Mouse (Mus musculus): ENCODE results near the gene Rfxank.

The Rfxank gene

DNA sequence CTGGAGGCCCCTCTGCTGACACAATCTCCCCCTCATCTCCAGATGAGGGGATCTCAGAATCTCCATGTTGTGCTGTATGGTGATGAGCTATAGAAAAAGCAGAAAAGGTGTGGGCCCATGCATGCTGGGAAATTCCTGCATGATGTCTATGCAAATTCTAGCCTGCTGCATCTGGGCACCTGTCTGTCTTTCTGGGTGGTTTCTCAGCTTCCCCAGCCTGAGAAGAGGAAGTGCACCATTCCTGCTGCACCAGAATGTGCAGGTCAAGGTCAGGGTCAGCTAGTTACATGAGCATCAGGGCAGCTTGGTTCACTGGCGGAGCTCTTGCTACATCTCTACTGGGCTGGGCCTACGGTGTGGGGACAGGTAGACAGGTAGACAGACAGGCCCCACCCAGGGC is 28.5 kb downstream of the Rfxank start:
- no peak for DNase-seq (ENCODE audit: low spot score in 2 of 2)

DNA sequence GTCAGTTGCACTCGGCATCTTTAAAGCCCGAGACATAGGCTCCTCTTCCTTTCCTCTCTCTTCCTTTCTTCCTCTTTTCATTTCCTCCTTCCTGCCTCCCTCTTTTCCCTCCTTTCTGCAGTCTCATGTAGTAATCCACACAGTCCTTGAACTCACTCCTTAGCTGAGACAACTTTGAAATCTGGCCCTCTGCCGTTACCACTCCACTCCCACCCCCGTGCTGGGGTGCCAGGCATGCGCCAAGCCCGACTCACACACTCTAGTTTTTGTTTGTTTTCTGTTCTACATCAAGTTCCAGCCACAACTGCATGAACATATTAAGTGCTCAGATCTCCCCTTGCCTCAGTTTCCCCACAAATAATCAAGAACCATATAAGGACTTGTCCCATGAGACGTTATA is 34.0 kb downstream of the Rfxank start:
- DNase-seq (ENCODE audit: low spot score in 2 of 2), result no peak

DNA sequence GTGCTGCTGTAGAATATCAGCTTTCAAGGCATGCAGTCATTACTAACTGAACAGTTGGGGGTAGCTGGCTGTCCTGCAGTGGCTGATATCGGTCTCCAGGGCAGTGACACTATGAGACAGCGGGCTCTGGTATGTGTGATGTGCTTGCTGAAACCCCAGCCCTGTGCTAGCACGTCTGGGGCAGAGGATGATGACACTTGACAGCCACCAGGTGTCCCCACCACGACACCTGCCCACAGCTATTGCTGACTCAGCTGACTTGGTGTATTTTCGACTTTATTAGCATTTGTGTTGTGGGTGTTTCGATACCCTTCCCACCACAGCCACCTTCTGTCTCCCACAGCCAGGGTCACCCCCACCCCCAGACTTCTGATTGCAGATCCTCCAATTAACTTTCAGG is 34.4 kb downstream of the Rfxank start:
- no peak for DNase-seq (ENCODE audit: low spot score in 2 of 2)

DNA sequence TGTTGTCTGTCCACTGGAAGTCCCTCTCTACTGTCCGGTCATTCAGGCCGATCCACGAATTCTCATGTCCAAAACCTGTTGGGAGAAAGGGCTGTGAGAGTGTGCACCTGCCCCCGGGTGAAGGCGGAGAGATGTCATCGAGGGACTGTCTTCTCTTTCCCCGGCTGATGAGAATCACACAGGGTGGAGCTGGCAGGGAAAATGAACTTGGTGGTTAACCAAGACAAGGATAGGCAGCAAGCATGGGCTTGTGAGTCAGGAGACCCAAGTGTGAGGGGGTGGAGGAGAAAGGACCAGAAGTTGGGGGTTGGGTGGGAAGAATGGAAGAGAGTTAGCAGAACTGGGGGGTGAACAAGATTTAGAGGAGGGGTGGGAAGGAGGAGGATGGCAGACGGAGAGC is 38.7 kb downstream of the Rfxank start:
- DNase-seq (ENCODE audit: low spot score in 2 of 2), result no peak

DNA sequence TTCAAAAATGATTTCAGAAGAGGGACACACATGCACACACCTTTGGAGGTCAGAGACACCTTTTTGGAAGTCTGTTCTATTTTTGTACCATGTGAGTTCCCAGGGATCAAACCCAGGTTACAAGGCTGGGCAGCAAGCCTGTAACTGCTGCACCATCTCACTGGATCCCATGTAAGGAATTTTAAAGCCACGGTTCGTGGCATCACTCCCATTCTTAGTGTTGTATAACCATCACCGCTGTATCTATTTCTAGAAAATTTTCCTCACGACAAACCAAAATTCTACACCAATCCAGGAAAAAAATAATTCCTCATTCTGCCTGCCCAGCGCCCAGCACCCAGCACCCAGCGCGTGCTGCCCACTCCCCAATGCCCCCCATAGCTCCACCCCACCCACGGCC is 39.7 kb downstream of the Rfxank start:
- DNase-seq (ENCODE audit: low spot score in 2 of 2), result peak in 1 of 2 experiments; percentile 82

DNA sequence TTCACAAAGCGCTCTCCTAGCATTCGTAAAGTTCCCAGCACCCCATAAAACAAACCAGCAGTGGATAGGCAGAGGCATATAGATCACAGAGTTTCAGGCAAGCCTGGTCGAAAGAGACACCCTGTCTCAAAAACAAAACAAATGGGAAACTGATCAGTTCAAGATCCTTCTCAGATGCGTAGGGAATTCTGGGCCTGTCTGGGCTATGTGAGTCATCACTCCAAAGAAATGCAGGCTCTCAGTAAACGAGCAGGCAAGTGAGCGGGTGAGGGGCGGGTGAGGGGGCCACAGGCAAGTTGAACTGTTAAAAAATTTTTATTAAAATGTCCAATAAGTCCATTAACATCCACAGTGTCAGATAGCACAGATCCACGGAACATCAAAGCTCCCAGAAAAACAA is 46.2 kb downstream of the Rfxank start:
- no peak for DNase-seq (ENCODE audit: low spot score in 2 of 2)

DNA sequence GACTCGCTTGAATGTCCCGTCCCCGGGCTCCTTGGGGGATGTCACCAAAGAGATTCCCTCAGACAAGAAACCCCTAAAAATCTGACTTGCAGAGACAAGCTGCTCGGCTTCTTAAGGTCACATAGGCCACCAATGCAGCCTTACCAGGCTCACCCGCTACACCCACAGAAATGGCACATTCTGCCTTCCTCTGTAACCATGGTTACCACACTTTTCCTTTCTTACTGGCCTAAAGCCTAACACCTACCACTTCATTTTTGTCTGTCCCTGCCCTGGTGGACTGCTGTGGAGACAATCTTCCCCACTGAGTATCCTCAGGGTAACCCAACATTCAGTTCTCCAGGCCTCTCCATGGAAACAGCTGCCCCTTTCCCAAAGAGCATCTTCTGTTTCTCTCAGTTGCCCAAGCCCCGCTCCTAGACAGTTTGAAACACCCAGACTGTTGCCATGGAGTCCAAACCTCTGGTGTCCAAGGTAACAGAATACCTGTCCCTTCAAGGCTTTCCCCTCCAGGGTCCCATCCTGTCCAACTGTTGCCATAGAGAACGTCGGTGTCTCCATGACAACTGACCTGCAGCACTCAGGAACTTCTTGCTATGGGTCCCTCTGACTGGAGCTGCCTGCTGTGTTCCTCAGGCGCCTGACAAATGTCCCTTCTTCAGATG is 49.5 kb downstream of the Rfxank start:
- peak in 1 of 2 experiments; percentile 54 for DNase-seq (ENCODE audit: low spot score in 2 of 2)

DNA sequence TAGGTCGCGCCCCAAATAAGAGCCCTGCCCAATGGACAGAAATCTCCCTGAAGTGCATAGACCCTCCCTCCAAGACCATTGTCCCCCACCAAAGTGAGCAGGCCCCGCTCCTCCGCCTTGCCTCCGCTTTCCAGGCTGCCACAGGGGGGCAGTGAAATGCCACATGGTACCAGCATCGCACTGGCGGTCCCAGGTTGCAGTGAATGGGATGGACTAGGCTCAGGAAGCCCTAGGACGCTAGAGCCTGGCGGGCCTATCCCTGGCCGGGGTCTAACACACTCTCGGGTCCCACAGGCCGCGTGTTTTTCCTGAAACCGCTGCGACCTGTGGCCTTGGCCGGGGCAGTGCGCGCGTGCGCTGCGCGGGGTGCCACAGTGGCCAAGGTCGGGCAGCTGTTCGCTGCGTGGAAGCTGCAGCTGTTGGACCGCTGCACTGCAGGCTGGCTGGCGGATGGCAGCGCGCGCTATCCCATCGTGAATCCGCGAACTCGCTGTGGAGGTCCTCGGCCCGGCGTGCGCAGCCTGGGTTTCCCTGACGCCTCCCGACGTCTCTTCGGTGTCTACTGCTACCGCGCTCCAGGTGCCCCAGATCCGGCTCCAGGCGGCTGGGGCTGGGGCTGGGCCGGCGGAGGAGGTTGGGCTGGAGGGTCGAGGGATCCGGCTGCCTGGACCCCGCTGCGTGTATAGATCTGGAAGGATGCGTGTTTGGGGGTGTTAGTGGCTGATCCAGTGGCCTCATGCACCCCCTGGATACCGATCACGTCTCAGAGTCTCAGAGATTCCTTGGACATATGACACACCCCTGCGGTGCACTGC is 50.9 kb downstream of the Rfxank start:
- DNase-seq (ENCODE audit: low spot score in 2 of 2), result peak; percentile 75 to 76

DNA sequence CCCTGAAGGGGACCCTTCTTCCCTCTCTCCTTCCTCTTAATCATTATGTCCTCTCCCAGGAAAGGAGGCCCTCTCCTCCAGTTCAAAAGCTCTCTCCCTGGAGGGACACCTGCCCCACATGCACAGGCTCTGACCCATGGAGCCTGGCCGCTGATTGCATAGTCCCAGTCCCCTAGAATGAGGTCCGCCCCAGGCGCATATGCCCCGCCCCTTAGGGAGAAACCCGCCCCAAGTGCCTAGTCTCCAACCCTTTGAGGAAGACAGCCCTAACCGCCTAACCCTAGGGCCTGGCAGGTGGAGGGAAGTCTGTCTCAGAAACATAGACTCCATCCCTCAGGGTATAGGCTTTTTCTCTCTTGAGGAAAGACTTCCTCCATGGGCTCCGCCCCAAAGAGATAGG is 51.7 kb downstream of the Rfxank start:
- DNase-seq (ENCODE audit: low spot score in 2 of 2), result no peak

DNA sequence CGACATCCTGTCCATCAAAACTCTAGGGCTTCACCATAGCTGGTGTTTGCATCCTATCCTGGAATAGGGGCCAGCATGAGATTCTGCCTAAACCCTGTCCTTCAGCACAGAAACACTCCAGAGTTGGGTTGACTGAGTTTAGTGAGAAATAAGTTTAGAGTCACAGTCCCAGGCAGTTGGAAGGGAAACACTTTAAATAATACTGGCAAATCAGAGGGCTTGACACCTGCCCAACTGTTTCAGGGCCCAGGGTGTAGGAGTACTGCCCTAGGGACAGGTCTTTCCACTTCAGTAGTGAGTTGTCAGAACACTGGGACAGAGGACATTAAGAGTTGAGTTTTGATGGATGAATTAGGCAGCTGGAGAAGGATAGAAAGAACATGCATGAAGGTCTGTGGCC is 52.8 kb downstream of the Rfxank start:
- DNase-seq (ENCODE audit: low spot score in 2 of 2), result no peak

DNA sequence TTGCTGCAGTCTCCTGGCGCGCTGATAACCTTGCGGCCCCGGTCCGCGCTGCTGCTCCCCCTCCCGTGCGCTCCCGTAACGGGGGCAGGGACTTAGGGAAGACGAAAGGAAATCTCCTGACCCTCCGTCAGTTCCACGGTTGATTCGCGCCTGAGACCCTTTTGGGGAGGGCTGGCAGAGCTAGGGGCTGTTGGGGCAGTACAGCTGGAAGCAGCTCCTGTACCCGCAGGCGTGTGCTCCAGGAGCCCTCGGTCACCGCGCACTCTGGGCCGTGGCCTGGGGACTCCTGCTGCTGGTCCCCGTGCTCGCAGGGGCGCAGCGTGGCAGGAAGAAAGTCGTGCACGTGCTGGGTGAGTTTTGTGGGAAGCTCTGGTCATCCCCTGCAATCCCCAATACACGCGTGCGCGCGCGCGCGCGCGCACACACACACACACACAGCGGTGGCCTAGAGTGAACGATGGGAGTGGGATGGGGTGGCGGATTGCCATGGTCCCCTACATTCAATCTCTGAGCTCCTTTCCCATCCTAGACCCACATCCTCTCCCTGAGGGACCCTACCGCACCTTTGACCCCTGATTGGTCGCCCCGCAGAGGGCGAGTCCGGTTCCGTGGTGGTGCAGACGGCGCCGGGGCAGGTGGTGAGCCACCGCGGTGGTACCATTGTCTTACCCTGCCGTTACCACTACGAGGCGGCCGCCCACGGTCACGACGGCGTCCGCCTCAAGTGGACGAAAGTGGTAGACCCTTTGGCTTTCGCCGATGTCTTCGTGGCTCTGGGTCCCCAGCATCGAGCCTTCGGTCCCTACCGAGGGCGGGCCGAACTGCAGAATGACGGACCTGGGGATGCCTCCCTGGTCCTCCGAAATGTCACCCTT is 54.5 kb downstream of the Rfxank start:
- DNase-seq (ENCODE audit: low spot score in 2 of 2), result no peak

DNA sequence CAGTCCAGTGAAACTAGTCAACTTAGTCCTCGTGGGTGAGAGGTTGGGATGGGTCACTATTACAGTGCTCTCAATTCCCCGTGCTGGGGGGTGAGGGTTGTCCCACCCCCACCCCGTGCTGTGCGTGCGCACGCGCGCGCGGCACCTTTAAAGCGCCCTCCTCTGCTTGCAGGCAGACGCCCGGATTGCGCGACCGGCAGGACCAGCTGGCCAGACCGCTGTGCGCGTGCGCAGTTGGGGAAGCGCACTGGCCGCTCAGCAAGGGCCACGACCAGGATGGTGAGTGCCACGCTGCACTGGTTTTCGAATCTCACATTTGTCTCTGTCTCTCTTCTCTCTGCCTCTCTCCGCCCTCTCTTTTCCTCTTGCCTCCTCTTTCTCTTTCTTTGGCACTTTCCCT is 55.7 kb downstream of the Rfxank start, which contains the start of gene Hapln4:
Gene Hapln4, plus strand, starts transcription at position 173 of the 400 bp plus-strand sequence.
- DNase-seq (ENCODE audit: low spot score in 2 of 2), result peak; percentile 67 to 74

DNA sequence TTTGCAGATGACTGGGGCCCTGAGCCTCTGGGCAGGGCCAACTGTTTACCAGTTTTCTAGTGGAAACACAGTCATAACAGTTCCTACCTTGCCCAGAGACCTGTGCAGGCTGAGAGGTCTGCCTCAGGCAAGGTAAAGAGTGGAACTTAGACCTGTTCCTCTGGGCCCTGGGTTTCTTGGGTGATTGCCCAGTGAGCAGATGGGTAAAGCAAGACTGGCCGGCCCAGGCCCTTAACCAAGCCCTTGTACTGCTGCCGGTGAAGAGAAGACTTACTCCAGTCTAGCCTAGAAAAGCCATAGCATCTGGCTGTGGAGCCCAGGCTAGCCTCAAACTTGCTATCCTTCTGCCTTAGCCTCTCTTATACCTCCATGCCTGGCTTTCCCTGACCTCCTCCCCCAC is 57.0 kb downstream of the Rfxank start:
- no peak for DNase-seq (ENCODE audit: low spot score in 2 of 2)

Data from frontal cortex, postnatal 36 days (tissue).